Mouse (Mus musculus) forebrain, embryonic 14.5 days (tissue): Measurements from ENCODE around the gene Glis2. TPM values are rescaled to one million over a fixed set of nuclear protein-coding genes. Genes with fewer than 3 reads are reported as not detected.

Experiments used
- ATAC-seq: fragments of 200-750 bp; cut with Nextera tagmentation; 2 replicates; pipeline ENCODE4 v1.8.0; 2017; ENCODE audit warnings: mild to moderate bottlenecking, moderate library complexity
- DNase-seq: peaks from one replicate; pipeline ENCODE4 v3.0.0-alpha.2; 2015; ENCODE audit warnings: low spot score
- H3K27ac ChIP-seq: fragments of 300-500 bp; sonication (generic); 2 replicates; pipeline ENCODE4 v1.5.1; 2014; ENCODE audit warnings: low read depth, mild to moderate bottlenecking, control low read depth, low read length, moderate library complexity
- H3K27me3 ChIP-seq: fragments of 300-500 bp; sonication (generic); replicated peaks from 2 replicates; pipeline ENCODE4 v1.6.1; 2014; ENCODE audit warnings: low read length, control low read depth, mixed read lengths; ENCODE audit not compliant: control insufficient read depth, insufficient read depth
- H3K36me3 ChIP-seq: fragments of 300-500 bp; sonication (generic); 2 replicates; pipeline ENCODE4 v1.6.1; 2014; ENCODE audit warnings: low read length, control low read depth; ENCODE audit not compliant: control insufficient read depth, insufficient read depth
- H3K4me1 ChIP-seq: fragments of 300-500 bp; sonication (generic); 2 replicates; pipeline ENCODE4 v1.6.1; 2014; ENCODE audit warnings: antibody characterized with exemption, low read length, control low read depth; ENCODE audit not compliant: control insufficient read depth, insufficient read depth
- H3K4me2 ChIP-seq: fragments of 300-500 bp; sonication (generic); 2 replicates; pipeline ENCODE4 v1.6.1; 2014; ENCODE audit warnings: mild to moderate bottlenecking, control low read depth, low read length
- H3K4me3 ChIP-seq: fragments of 300-500 bp; sonication (generic); 2 replicates; pipeline ENCODE4 v1.5.1; 2014; ENCODE audit warnings: low read depth, low read length, control low read depth
- H3K9ac ChIP-seq: fragments of 300-500 bp; sonication (generic); 2 replicates; pipeline ENCODE4 v1.6.1; 2014; ENCODE audit warnings: mild to moderate bottlenecking, low read length, control low read depth, moderate library complexity
- H3K9me3 ChIP-seq: fragments of 300-500 bp; sonication (generic); replicated peaks from 2 replicates; pipeline ENCODE4 v1.6.1; 2016; ENCODE audit warnings: low read length, control low read depth, mixed read lengths; ENCODE audit not compliant: control insufficient read depth
- WGBS: fragments of 180-500 bp; shearing (Covaris S2); extraction: QIAGEN DNeasy Blood & Tissue Kit; methylation state at CpG from one replicate; pipeline ENCODE4 v1.1.7; 2014; 5-methylcytosine and 5-hydroxymethylcytosine counted together
- polyA plus RNA-seq: library from polyadenylated mRNA; unstranded; fragments of >200 nt; fragmentation: Nextera tagmentation; extraction: Ambion mirVana; gene quantifications from 2 replicates; pipeline ENCODE4 v1.2.1, GENCODE M21; 2014

Glis2 gene
- polyA plus RNA-seq, 1 experiment from 2014 or later, result 9.0 TPM

DNA sequence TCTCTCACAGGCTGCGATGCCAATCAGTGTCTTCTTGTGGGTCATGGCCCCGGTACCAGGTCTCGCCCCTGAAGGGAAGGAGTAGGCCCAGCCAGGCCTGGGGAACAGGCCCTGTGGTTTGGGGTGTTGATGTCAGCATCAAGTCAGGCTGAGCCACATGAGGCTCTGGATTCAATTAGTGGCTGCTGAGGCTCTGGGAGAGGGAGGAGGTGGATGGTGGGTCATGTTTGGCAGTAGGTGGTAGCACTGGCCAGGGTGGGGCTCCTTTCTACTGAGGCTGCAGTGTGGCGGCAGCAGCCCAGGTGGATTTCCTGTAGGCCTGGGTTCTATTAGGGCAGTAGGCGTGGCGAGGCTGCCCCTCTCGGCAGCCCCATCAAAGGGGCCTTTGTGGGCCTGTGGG lies 57.1 kb downstream of the Glis2 start:
- Histone ChIP-seq H3K36me3 (peaks cover 22% of the 10 kb centered on the region), H3K4me2 (no peak overlapping the region)
- WGBS, result 64% methylated on average over 7 of the region's 7 CpGs

DNA sequence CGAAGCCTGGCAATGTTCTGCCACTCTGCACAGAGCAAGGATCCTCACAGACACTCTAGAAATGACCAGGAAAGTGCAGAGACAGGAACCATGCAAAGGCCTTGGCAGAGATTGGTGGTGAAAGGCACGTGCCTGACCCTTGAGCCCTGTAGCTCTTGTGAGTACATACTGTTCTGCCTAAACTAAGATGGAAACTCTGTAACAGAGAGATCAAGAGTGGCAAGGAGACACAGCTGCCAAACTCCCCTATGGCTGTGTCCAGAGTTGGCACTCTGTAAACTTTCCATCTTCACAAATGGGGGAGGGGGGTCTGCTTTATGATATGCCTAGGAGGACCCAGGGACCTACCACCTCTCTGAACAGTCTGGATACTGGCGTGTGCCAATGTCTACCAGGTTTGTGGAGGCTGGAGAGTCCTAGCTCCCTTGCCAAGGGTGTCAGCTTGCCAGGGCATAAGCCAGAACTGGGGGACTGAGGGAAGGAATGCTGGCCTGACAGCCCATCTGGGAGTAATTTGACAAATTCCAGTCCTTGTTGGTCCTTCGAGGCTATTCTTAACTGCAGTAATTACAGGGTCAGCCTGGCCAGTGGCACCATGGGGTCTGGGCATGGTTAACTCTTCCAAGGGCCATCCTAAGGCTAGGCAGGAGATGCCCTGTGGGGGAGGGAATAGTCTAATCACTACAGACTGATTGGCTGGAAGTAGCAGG lies 58.3 kb downstream of the Glis2 start:
- Histone ChIP-seq H3K36me3 (peaks cover 22% of the 10 kb centered on the region), H3K9ac (no peak overlapping the region), H3K27ac (no peak overlapping the region), H3K4me3 (no peak overlapping the region), H3K27me3 (no peaks in the 10 kb centered on the region), H3K4me1 (no peaks in the 10 kb centered on the region), H3K9me3 (no peaks in the 10 kb centered on the region), H3K4me2 (no peak overlapping the region)
- ATAC-seq, result no peak
- 84% methylated on average over 4 of the region's 4 CpGs for WGBS
- no peak for DNase-seq

More for the DNA sequence above, 57.1 kb downstream of the Glis2 start:
- Histone ChIP-seq H3K4me3 (no peak overlapping the region), H3K27me3 (no peaks in the 10 kb centered on the region), H3K27ac (no peak overlapping the region), H3K9ac (no peak overlapping the region), H3K9me3 (no peaks in the 10 kb centered on the region), H3K4me1 (no peaks in the 10 kb centered on the region)
- ATAC-seq (no peak), DNase-seq (no peak)

DNA sequence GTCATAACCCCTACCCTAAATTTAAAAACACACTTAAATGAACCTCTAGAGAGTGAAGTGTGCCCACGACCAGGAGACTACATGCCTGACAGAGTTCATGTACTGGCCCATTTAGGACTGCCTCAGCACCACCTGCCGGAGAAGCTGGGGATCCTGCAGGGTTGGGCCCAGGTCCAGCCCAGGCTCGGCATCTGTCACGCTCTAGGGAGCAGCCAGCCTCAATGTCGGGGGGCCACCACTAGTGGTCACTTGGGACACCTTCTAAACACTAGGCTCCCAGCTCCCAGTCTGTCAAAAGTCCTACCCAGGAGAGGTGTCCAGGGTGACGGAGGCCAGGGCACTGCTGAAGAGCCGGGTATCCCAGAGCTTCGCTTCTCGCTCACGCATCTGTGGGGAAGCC lies 60.2 kb downstream of the Glis2 start:
- H3K9me3 ChIP-seq, result no peaks in the 10 kb centered on the region
- H3K9ac ChIP-seq, result no peak overlapping the region
- DNase-seq (no peak), ATAC-seq (no peak)
- H3K36me3 ChIP-seq, result peaks cover 16% of the 10 kb centered on the region
- no peak overlapping the region for H3K4me2 ChIP-seq
- 92% methylated on average over 10 of the region's 10 CpGs for WGBS
- no peak overlapping the region for H3K27ac ChIP-seq
- H3K4me1 ChIP-seq, result peaks cover 9% of the 10 kb centered on the region
- no peaks in the 10 kb centered on the region for H3K27me3 ChIP-seq
- H3K4me3 ChIP-seq, result no peak overlapping the region

DNA sequence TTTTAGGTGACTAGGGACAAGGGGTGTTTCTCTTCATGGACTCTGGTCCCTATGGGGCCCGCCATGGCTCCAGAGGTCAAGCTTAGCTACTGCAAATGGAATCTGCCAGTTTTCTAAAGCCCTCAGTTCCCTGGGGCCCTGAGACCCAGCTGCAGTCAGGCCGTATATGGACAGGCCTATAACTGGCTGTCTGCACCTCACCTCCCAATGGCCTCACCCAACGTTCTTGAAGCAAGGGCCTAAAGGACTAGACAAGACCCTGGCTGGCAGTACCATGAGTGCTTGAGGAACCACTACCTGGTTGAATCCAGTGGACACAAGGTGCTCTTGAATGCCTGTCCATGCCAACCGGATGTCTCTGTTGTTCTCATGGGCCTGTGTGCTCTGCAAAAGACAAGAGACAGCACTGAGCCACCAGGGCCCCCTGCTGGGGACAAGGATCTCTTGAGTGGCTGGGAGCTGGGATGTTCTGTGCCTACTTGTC lies 60.8 kb downstream of the Glis2 start:
- Histone ChIP-seq H3K27ac (no peak overlapping the region; the same call in 1 of the 2 replicates), H3K36me3 (peaks cover 16% of the 10 kb centered on the region), H3K4me3 (no peak overlapping the region), H3K9me3 (no peaks in the 10 kb centered on the region), H3K9ac (no peak overlapping the region; the same call in 1 of the 2 replicates), H3K27me3 (no peaks in the 10 kb centered on the region), H3K4me2 (no peak overlapping the region), H3K4me1 (peaks cover 9% of the 10 kb centered on the region)
- 77% methylated on average over 4 of the region's 4 CpGs for WGBS
- DNase-seq, result no peak
- no peak for ATAC-seq

DNA sequence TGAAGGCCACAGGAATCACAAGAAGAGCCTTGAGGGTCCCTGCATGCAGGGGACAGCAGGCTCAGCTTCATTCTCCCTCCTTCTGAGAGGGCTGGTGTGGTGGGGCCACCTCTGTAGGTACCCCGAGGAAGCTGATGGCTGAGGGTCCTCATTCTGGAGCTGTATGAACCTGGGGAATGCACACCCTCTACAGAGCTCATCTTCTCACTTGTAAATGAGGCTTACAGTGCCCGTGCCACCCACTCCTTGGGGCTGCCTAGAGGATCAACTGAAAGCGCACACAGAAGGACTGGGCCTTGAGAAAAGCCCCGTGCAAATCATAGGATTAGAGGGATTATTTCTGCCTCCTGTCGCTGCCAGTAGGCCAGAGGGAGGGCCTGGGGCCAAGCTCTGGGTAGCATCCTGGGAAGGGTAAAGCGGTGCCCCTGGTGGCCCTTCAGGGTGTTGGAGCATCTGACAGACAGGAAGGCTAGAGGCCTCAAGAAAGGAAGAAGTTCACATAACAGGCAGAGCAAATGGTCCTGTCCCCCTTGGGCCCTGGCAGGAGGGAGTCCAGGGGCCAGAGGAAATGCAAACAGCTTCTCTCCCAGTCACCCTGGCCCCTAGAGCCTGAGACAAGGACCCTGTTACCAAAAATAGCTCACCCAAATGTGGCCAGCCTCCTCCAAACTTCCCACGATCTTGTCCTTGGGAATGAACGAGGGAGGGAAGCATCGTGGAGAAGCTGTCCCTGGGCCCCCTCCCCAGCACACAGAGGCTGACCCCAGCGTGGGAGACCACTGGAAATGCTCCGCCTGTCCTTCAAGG lies 61.5 kb downstream of the Glis2 start:
- ATAC-seq, result no peak
- no peak for DNase-seq
- WGBS, result 28% methylated on average over 11 of the region's 11 CpGs
- Histone ChIP-seq H3K9ac (no peak overlapping the region; the same call in 1 of the 2 replicates), H3K4me1 (peaks cover 9% of the 10 kb centered on the region), H3K9me3 (no peaks in the 10 kb centered on the region), H3K36me3 (peaks cover 13% of the 10 kb centered on the region), H3K4me3 (no peak overlapping the region), H3K27me3 (no peaks in the 10 kb centered on the region), H3K27ac (no peak overlapping the region; the same call in 1 of the 2 replicates), H3K4me2 (no peak overlapping the region)

DNA sequence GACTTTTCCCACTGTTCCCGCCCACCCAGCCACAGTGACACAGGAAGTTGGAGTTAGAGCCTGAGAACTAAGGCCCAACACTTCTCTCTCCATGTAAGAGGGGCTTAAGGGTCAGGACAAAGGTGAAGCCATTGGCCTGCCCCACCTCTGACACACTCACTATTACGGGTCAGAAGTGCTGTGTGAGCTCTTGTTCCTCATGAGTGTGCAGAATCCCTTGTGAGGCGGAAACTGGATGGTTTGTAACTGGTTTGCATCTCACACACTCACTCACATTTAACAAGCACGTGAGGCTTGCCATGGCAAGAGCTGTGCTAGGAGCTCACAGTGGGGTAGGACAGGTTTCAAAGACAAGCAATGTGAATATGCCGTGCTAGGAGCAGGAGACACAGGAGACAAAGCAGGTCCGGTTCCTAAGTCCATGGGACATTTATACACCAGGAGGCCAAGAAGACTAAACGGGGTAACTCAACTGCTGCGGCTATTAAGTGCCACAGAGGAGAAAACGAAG lies 62.1 kb downstream of the Glis2 start:
- H3K27ac ChIP-seq, result no peak overlapping the region
- no peaks in the 10 kb centered on the region for H3K27me3 ChIP-seq
- H3K9ac ChIP-seq, result no peak overlapping the region
- WGBS, result 64% methylated on average over 9 of the region's 9 CpGs
- H3K4me3 ChIP-seq, result no peak overlapping the region
- H3K4me1 ChIP-seq, result peaks cover 9% of the 10 kb centered on the region
- H3K9me3 ChIP-seq, result no peaks in the 10 kb centered on the region
- no peak overlapping the region for H3K4me2 ChIP-seq
- H3K36me3 ChIP-seq, result peaks cover 11% of the 10 kb centered on the region
- DNase-seq, result no peak
- no peak for ATAC-seq

DNA sequence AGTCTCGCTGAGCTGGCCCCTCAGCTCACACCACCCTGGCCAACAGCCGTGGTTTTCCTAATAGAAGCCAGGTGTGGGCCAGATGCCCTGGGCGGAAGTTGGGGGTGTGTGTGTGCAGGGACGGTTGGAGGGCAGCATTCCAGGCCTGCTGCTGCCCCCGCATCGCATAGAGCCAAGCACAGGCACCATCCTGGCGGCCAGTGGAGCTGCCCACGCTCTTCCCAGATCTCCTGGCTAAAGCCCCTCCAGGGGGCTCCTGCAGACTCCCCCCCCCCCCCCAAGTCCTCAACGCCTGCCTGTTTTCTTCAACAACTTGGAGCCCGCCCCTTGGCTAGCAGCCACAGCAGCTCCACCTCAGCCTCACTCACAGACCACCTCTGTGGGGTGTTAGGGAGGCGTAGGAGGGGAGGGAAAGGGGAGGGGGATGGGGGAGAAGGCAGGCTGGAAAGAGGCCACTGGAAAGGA lies 64.3 kb downstream of the Glis2 start:
- H3K4me1 ChIP-seq, result peaks cover 9% of the 10 kb centered on the region
- H3K9me3 ChIP-seq, result no peaks in the 10 kb centered on the region
- H3K27me3 ChIP-seq, result no peaks in the 10 kb centered on the region
- DNase-seq, result peak; percentile 71
- peak; percentile 78 for ATAC-seq
- 5% methylated on average over 11 of the region's 11 CpGs for WGBS
- peaks cover 7% of the 10 kb centered on the region for H3K36me3 ChIP-seq
- peak overlapping the region; percentile 24; the same call in 1 of the 2 replicates for H3K27ac ChIP-seq
- H3K9ac ChIP-seq, result peak overlapping the region; percentile 29
- H3K4me2 ChIP-seq, result 0 out of 2 replicates have a peak overlapping the region, but pooled peaks have one; percentile 20
- no peak overlapping the region for H3K4me3 ChIP-seq

DNA sequence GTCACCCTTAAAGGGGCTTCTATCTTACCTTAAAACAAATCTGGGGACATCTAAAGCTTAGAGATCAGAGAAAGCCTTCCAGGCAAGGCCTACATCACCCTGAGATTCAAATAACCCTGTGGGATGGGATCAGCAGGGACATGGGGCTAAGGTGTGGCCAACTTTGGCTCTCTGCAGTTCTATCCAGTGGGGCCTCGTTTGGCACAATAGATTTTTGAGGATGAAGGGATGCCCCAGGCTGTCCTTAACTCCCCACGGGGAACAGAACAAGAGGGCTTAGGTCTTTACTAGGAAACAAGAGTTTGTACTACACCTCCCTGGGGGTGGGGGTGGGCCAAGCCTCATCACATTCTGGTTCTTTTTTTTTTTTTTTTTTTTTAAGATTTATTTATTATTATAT lies 64.8 kb downstream of the Glis2 start:
- 4% methylated on average over 2 of the region's 2 CpGs for WGBS
- H3K9ac ChIP-seq, result peak overlapping the region; percentile 29
- H3K4me2 ChIP-seq, result 0 out of 2 replicates have a peak overlapping the region, but pooled peaks have one; percentile 20
- peaks cover 9% of the 10 kb centered on the region for H3K4me1 ChIP-seq
- H3K27ac ChIP-seq, result 0 out of 2 replicates have a peak overlapping the region, but pooled peaks have one; percentile 24
- peaks cover 8% of the 10 kb centered on the region for H3K36me3 ChIP-seq
- H3K27me3 ChIP-seq, result no peaks in the 10 kb centered on the region
- peak; percentile 11; the same call in 1 of the 2 replicates for ATAC-seq
- H3K4me3 ChIP-seq, result no peak overlapping the region
- no peak for DNase-seq
- no peaks in the 10 kb centered on the region for H3K9me3 ChIP-seq
